Mouse (Mus musculus) MEL (cell line): ENCODE results near the gene Bahcc1.

Source experiments
- CHD1 ChIP-seq: IDR thresholded peaks from 2 replicates; pipeline ENCODE4 v1.6.1; 2012; ENCODE audit warnings: low read depth, mild to moderate bottlenecking, inconsistent platforms, low read length, improper control_type of control experiment
- CTCF ChIP-seq, 3 experiments: IDR thresholded peaks in 2 of 3; conservative IDR thresholded peaks in 1 of 3; 2 replicates each; pipeline ENCODE4 v1.5.1; 2011 to 2012; ENCODE audit warnings: low read length in 3 of 3, low read depth in 2 of 3, mild to moderate bottlenecking in 2 of 3, improper control_type of control experiment in 1 of 3, inconsistent platforms in 1 of 3, mixed read lengths in 1 of 3, moderate library complexity in 1 of 3; ENCODE audit not compliant: control insufficient read depth in 1 of 3, insufficient read depth in 1 of 3, poor library complexity in 1 of 3, severe bottlenecking in 1 of 3
- EP300 ChIP-seq, 2 experiments: IDR thresholded peaks; 2 replicates each; pipeline ENCODE4 v1.6.1; 2011; ENCODE audit warnings: improper control_type of control experiment in 2 of 2, low read length in 2 of 2, low read depth in 1 of 2, mild to moderate bottlenecking in 1 of 2
- ETS1 ChIP-seq: IDR thresholded peaks from 2 replicates; pipeline ENCODE4 v1.6.1; 2012; ENCODE audit warnings: low read depth, mild to moderate bottlenecking, inconsistent platforms, low read length, improper control_type of control experiment, moderate library complexity
- GATA1 ChIP-seq: IDR thresholded peaks from 2 replicates; pipeline ENCODE4 v1.6.1; 2011; ENCODE audit warnings: low read depth, low read length, improper control_type of control experiment
- SMC3 ChIP-seq: IDR thresholded peaks from 2 replicates; pipeline ENCODE4 v1.6.1; 2011; ENCODE audit warnings: low read depth, low read length, improper control_type of control experiment
- TAL1 ChIP-seq: IDR thresholded peaks from 2 replicates; pipeline ENCODE4 v1.6.1; 2012; ENCODE audit warnings: mild to moderate bottlenecking, inconsistent platforms, low read length, moderate library complexity, mixed read lengths
- USF1 ChIP-seq: IDR thresholded peaks from 2 replicates; pipeline ENCODE4 v1.6.1; 2014; ENCODE audit warnings: low read depth, mild to moderate bottlenecking, inconsistent platforms, low read length, improper control_type of control experiment, moderate library complexity
- USF2 ChIP-seq, 2 experiments: IDR thresholded peaks; 2 replicates each; pipeline ENCODE4 v1.6.1; 2011 to 2012; ENCODE audit warnings: improper control_type of control experiment in 2 of 2, low read length in 2 of 2, borderline replicate concordance in 1 of 2, inconsistent platforms in 1 of 2, low read depth in 1 of 2, mild to moderate bottlenecking in 1 of 2; ENCODE audit not compliant: insufficient read depth in 1 of 2
- ZC3H11A ChIP-seq: IDR thresholded peaks from 2 replicates; pipeline ENCODE4 v1.6.1; 2012; ENCODE audit warnings: low read depth, mild to moderate bottlenecking, inconsistent platforms, low read length, improper control_type of control experiment

DNA sequence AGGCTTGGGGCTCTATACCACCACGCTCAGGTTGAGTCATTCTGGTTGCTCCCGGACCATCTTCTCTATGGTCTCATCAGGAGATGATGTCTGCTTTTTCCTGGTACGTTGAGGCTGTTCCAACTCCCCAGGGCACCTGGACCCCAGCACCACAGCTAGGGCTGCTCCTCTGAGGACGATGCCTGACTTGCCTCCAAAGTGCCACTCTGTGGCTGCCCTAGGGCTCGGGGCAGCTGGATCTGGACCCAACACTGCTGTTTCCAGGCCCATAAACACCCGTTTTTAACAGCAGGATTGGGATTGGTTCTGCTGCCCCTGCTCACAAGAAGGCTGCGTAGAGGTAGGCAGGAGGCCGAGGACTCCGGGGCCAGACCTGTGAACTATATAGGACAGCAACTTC is 70.4 kb downstream of the Bahcc1 start:
- no peak for TF ChIP-seq GATA1
- no peak for TF ChIP-seq USF2 (IDR thresholded peaks at IDR 0.05; ENCODE audit: borderline replicate concordance in 1 of 2, insufficient read depth in 1 of 2, low read depth in 1 of 2, low read length in 2 of 2)
- no peak for TF ChIP-seq ETS1
- no peak for TF ChIP-seq USF1
- no peak for TF ChIP-seq TAL1
- TF ChIP-seq CTCF (IDR thresholded peaks at IDR 0.05 in 2 of 3, conservative IDR thresholded peaks at IDR 0.05 in 1 of 3; ENCODE audit: control insufficient read depth in 1 of 3, insufficient read depth in 1 of 3, low read depth in 2 of 3, low read length in 3 of 3, poor library complexity in 1 of 3, severe bottlenecking in 1 of 3), result no peak
- no peak for TF ChIP-seq SMC3
- no peak for TF ChIP-seq ZC3H11A
- no peak for TF ChIP-seq CHD1
- TF ChIP-seq EP300 (IDR thresholded peaks at IDR 0.05; ENCODE audit: low read depth in 1 of 2, low read length in 2 of 2), result no peak
